Mouse (Mus musculus) lung, embryonic 16.5 days (tissue): ENCODE measurements at regions not wholly inside any gene's neighbourhood (a gene's known extent, or its start where the extent isn't known, plus 50 kb on each side); places are given as distances from the start of the nearest gene placed in this dataset. TPM values are rescaled to one million over a fixed set of nuclear protein-coding genes. Genes with fewer than 3 reads are reported as not detected.

Experiments
- ATAC-seq: fragments of 200-750 bp; cut with Nextera tagmentation; 2 replicates; pipeline ENCODE4 v1.8.0; 2017; ENCODE audit warnings: low read depth, mild to moderate bottlenecking, moderate library complexity
- H3K27ac ChIP-seq: fragments of 300-500 bp; sonication (generic); 2 replicates; pipeline ENCODE4 v1.5.1; 2014; ENCODE audit warnings: mild to moderate bottlenecking, control low read depth, low read length
- H3K27me3 ChIP-seq: fragments of 300-500 bp; sonication (generic); 2 replicates; pipeline ENCODE4 v1.6.1; 2014; ENCODE audit warnings: low read depth, low read length, mixed read lengths; ENCODE audit not compliant: control insufficient read depth, insufficient read depth
- H3K36me3 ChIP-seq: fragments of 300-500 bp; sonication (generic); 2 replicates; pipeline ENCODE4 v1.6.1; 2014; ENCODE audit warnings: low read length; ENCODE audit not compliant: control insufficient read depth, insufficient read depth
- H3K4me1 ChIP-seq: fragments of 300-500 bp; sonication (generic); replicated peaks from 2 replicates; pipeline ENCODE4 v1.6.1; 2014; ENCODE audit warnings: low read length, mixed read lengths; ENCODE audit not compliant: control insufficient read depth, insufficient read depth
- H3K4me2 ChIP-seq: fragments of 300-500 bp; sonication (generic); 2 replicates; pipeline ENCODE4 v1.6.1; 2014; ENCODE audit warnings: low read depth, low read length, control low read depth
- H3K4me3 ChIP-seq: fragments of 300-500 bp; sonication (generic); 2 replicates; pipeline ENCODE4 v1.5.1; 2014; ENCODE audit warnings: mild to moderate bottlenecking, low read length, control low read depth
- H3K9ac ChIP-seq: fragments of 300-500 bp; sonication (generic); 2 replicates; pipeline ENCODE4 v1.6.1; 2014; ENCODE audit warnings: low read length, control low read depth
- H3K9me3 ChIP-seq: fragments of 300-500 bp; sonication (generic); 2 replicates; pipeline ENCODE4 v1.6.1; 2016; ENCODE audit warnings: low read length; ENCODE audit not compliant: control insufficient read depth
- WGBS: fragments of 180-500 bp; shearing (Covaris S2); extraction: QIAGEN DNeasy Blood & Tissue Kit; methylation state at CpG from one replicate; pipeline ENCODE4 v1.1.7; 2014; 5-methylcytosine and 5-hydroxymethylcytosine counted together
- microRNA-seq: library from miRNA; unstranded; fragments of <30 nt; microRNA quantifications from one replicate; pipeline ENCODE4, GENCODE M21; 2016

GRCm38 (mm10) chr16:13487659-13488058 lies 180.3 kb downstream of the Parn start:
- Histone ChIP-seq H3K36me3 (no peaks in the 10 kb centered on the region), H3K4me3 (no peak overlapping the region), H3K4me1 (no peaks in the 10 kb centered on the region), H3K9ac (no peak overlapping the region), H3K27ac (no peak overlapping the region), H3K4me2 (no peak overlapping the region), H3K27me3 (no peaks in the 10 kb centered on the region), H3K9me3 (no peaks in the 10 kb centered on the region)
- 67% methylated on average over 3 of the region's 3 CpGs for WGBS
- no peak for ATAC-seq

DNA sequence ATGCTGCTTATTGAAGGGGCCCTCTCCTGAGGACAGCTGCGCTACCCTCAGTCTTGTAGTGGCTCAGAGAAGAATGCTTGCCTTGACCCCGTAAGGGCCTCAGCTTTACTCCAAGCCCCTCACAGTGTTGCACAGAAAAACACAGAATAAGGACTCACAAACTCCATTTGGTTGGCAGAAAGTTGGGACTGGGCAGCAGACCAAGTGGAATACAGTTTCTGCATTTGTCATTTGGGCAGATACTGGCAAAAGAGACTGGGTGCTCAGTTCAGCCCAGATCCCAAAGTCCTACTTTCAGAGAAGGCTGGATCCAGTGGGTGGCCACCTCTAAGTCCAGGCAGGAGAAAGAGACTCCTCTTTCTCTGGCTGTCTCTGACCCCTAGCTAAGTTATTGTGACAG lies 181.4 kb downstream of the Parn start:
- Histone ChIP-seq H3K9me3 (no peaks in the 10 kb centered on the region), H3K27me3 (no peaks in the 10 kb centered on the region), H3K4me2 (no peak overlapping the region), H3K36me3 (no peaks in the 10 kb centered on the region), H3K27ac (no peak overlapping the region), H3K4me1 (no peaks in the 10 kb centered on the region), H3K4me3 (no peak overlapping the region), H3K9ac (no peak overlapping the region)
- ATAC-seq, result no peak
- 75% methylated on average over 2 of the region's 2 CpGs for WGBS

DNA sequence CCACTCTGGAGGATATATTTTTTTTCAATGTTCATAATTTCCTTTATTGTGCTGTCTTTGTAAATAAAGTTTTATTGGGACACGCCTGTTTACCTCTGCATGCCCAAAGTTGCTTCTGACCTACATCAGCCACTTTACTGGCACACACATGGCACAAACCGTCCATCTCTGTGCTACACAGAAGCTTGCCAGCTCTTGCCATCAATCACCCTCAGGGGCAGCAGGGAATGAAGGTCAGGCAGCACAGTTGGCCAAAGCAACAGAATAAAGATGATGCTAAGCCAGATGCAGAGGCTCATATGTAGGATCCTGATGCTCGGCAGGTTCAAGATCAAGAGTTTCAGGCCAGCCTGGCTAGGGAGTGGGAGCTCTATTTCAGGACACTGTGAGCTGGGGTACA lies 187.7 kb downstream of the Parn start:
- no peak overlapping the region for H3K4me3 ChIP-seq
- ATAC-seq, result no peak
- H3K36me3 ChIP-seq, result no peaks in the 10 kb centered on the region
- H3K27ac ChIP-seq, result no peak overlapping the region
- no peaks in the 10 kb centered on the region for H3K4me1 ChIP-seq
- no peak overlapping the region for H3K9ac ChIP-seq
- no peaks in the 10 kb centered on the region for H3K27me3 ChIP-seq
- WGBS, result 75% methylated on average over 3 of the region's 3 CpGs
- H3K9me3 ChIP-seq, result no peaks in the 10 kb centered on the region
- no peak overlapping the region for H3K4me2 ChIP-seq

GRCm38 (mm10) chr16:13476653-13477052 lies 191.3 kb downstream of the Parn start:
- no peaks in the 10 kb centered on the region for H3K4me1 ChIP-seq
- H3K36me3 ChIP-seq, result no peaks in the 10 kb centered on the region
- H3K4me2 ChIP-seq, result no peak overlapping the region
- H3K27me3 ChIP-seq, result no peaks in the 10 kb centered on the region
- 75% methylated on average over 3 of the region's 3 CpGs for WGBS
- no peak for ATAC-seq
- H3K4me3 ChIP-seq, result no peak overlapping the region
- H3K27ac ChIP-seq, result no peak overlapping the region
- no peaks in the 10 kb centered on the region for H3K9me3 ChIP-seq
- H3K9ac ChIP-seq, result no peak overlapping the region

DNA sequence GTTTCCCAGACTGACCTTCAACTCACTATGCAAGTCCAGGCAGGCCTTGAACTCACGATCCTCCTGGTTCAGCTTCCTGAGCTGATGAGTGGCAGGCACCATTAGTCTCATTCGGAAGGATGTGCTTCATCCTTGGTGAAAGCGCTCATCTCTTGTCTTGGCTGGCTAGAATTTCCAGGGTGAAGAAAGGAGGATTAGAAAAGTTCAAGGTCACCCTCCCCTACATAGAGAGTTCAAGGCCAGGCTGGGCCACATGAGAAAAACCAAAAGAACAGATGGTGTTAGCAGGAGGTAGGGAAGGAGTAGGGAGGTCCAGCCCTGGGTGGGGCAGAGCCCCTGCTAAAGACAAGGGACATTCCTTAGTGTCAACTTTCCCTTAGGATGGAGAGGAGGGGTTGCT lies 193.0 kb downstream of the Parn start:
- Histone ChIP-seq H3K9me3 (no peaks in the 10 kb centered on the region), H3K4me3 (no peak overlapping the region), H3K36me3 (no peaks in the 10 kb centered on the region), H3K4me1 (no peaks in the 10 kb centered on the region), H3K27ac (no peak overlapping the region), H3K27me3 (no peaks in the 10 kb centered on the region), H3K9ac (no peak overlapping the region), H3K4me2 (no peak overlapping the region)
- 85% methylated on average over 3 of the region's 3 CpGs for WGBS
- ATAC-seq, result no peak

DNA sequence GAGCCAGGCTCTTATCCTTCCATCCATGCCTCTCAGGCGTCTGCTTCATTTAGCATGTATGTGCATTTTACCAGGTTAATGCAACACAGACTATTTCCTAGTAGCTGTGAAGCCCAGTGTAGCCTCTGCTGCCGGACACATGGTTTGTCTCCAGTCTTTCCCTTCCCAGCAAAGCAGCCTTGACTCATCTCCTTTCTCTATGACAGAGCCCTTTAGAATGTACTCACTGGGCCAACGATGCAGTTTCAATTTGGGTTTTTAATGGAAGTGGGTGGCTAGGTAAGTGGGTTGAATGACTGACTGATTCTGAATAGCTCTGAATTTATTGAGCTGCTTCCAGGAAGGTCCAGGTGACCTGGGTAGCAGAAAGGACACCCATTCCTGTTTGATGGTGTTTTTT lies 193.7 kb downstream of the Parn start:
- no peak overlapping the region for H3K4me3 ChIP-seq
- no peaks in the 10 kb centered on the region for H3K27me3 ChIP-seq
- no peaks in the 10 kb centered on the region for H3K36me3 ChIP-seq
- no peak overlapping the region for H3K27ac ChIP-seq
- no peak for ATAC-seq
- no peaks in the 10 kb centered on the region for H3K9me3 ChIP-seq
- H3K9ac ChIP-seq, result no peak overlapping the region
- H3K4me1 ChIP-seq, result no peaks in the 10 kb centered on the region
- H3K4me2 ChIP-seq, result no peak overlapping the region
- 73% methylated on average over 3 of the region's 3 CpGs for WGBS

DNA sequence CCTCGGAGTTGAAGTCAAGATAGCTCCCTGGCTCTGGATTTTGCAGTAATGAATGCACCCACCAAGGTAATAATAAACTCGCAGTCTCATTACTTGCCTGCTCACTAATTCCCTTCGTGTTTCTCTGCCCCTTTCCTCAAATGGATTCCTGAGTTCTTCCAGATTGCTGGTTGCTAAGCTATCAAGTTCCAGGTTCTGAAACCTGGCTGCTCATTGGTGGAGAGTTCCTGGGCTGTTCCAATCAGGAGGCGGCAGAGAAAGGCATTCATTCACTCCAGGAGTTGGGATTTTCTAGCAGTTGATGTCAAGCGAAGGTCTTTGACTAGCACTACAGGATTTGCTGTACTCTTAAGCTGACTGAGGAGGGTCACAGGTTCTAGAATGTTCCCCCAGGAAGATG lies 200.8 kb downstream of the Parn start:
- H3K27me3 ChIP-seq, result no peaks in the 10 kb centered on the region
- no peak overlapping the region for H3K4me3 ChIP-seq
- 29% methylated on average over 5 of the region's 5 CpGs for WGBS
- no peaks in the 10 kb centered on the region for H3K4me1 ChIP-seq
- H3K4me2 ChIP-seq, result no peak overlapping the region
- no peaks in the 10 kb centered on the region for H3K9me3 ChIP-seq
- no peak overlapping the region for H3K27ac ChIP-seq
- H3K36me3 ChIP-seq, result no peaks in the 10 kb centered on the region
- peak; percentile 45; the same call in 1 of the 2 replicates for ATAC-seq
- no peak overlapping the region for H3K9ac ChIP-seq

Small RNAs in the stretch of these regions (microRNA-seq; reads per million reads assigned to microRNA genes)
- gene Mir6365, result not detected
